Mouse (Mus musculus) ovary, adult 10 weeks (tissue): ENCODE data around the gene Sfswap. TPM values are rescaled to one million over a fixed set of nuclear protein-coding genes. Genes with fewer than 3 reads are reported as not detected.

ENCODE experiments used
- polyA plus RNA-seq: library from polyadenylated mRNA; stranded (reverse); fragments of 350-450 nt; fragmentation: Illumina TruSeq; extraction: RNeasy Lipid Tissue Mini Kit (QIAGEN cat#74804); gene quantifications from one replicate; pipeline ENCODE4 v1.2.3, GENCODE M21; 2014

The Sfswap gene
- polyA plus RNA-seq, result 25.1 TPM

GRCm38 (mm10) chr5:129500722-129501634 lies at the start of gene Sfswap:
Gene Sfswap (plus strand): TSS chr5:129501221.

DNA sequence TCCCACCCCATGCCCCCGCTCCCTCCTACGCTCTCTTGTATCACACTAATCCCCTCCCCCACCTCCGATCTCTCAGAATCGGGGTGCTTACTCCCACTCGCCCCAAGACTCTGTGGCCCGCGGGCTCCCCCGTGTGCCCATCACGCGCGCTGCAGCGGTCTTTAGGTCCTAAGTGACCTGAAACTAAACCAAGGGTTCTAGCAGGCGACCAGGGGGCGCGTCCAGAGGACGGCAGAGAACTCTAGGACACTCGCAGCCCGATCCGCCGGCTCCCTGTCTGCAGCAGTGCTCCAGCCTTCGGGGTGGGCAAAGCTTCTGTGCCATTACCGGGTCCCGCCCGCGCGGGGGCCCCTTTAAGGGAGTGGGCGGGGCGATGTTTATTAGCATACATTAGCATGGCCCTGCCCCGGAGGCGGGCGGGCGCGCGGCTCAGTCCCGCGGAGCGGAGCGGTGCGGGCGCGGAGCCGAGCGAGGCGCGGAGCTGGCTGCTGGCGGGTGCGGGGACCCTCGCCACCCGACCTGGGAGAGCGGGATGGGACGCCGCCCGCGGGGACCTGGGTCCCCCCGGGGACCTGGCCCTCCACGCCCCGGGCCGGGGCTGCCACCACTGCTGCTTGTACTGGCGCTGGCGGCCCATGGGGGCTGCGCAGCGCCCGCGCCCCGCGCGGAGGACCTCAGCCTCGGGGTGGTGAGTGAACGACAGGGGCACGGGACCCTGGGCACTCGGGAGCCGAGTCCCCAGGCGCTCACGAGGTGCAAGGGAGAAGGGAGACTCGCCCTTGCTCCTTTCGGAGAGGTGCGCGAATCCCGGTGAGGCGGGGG lies 83.0 kb downstream of the Sfswap start, which contains the start of gene Mmp17:
TSS of gene Mmp17 (plus strand) at position 409 of the 822 bp plus-strand sequence.

Other genes with a start within 250 kb of the Sfswap start
- 0.26 TPM for gene Mmp17, start 82.9 kb downstream of the Sfswap start, polyA plus RNA-seq
- 6.6 TPM for gene Zfp11, start 168.9 kb downstream of the Sfswap start, polyA plus RNA-seq
- gene Sept14, start 207.3 kb downstream of the Sfswap start, polyA plus RNA-seq, result not detected
- 78.4 TPM for gene Mrps17, start 214.3 kb downstream of the Sfswap start, polyA plus RNA-seq
- 68.7 TPM for gene Nipsnap2, start 223.8 kb downstream of the Sfswap start, polyA plus RNA-seq